Mouse (Mus musculus): ENCODE results near the gene Snrpd3. TPM values are rescaled to one million over a fixed set of nuclear protein-coding genes. Genes with fewer than 3 reads are reported as not detected.

The Snrpd3 gene
- polyA plus RNA-seq, 1 experiment from 2014 or later, result 269 TPM

DNA sequence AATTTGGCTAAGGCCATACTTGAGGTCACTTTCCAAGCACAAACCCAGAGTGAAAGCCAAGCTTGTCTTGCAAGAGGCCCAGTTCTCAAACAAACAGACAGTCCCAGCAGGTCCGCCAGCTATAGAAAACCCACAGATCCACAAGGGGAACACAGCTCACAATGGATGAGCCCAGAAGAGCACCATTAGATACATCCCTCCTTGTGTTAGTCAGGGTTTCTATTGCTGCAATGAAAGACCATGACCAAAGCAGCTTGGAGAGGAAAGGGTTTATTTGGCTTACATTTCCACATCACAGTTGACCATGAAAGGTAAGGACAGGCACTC lies 69.2 kb downstream of the Snrpd3 start:
- DNase-seq (ENCODE audit: low spot score), result no peak
- no peak overlapping the region for H3K4me3 ChIP-seq
- H3K9me3 ChIP-seq, result no peaks in the 10 kb centered on the region
- peak overlapping the region; percentile 62 for H3K27ac ChIP-seq
- H3K36me3 ChIP-seq, result no peaks in the 10 kb centered on the region
- peaks cover 14% of the 10 kb centered on the region for H3K27me3 ChIP-seq (ENCODE audit: insufficient read depth, poor library complexity, severe bottlenecking)
- peaks cover 25% of the 10 kb centered on the region for H3K4me1 ChIP-seq (replicated peaks)
- WGBS, result 86% methylated on average over 1 of the region's 1 CpGs

Other genes with a start within 250 kb of the Snrpd3 start
- 2.2 and 2.4 TPM in 2 replicates for gene Adora2a, start 200.7 kb upstream of the Snrpd3 start, polyA plus RNA-seq (2016; fragmentation: Nextera tagmentation; extraction: Ambion mirVana)
- gene Upb1, start 116.4 kb upstream of the Snrpd3 start, polyA plus RNA-seq (2016; fragmentation: Nextera tagmentation; extraction: Ambion mirVana), result 0.19 TPM in 1 of 2 replicates, not detected in the other
- gene Gucd1, start 421 bp downstream of the Snrpd3 start, polyA plus RNA-seq (2016; fragmentation: Nextera tagmentation; extraction: Ambion mirVana), result 32.5 and 32.9 TPM in 2 replicates
- 2.8 and 6.6 TPM in 2 replicates for gene Lrrc75b, start 42.8 kb downstream of the Snrpd3 start, polyA plus RNA-seq (2016; fragmentation: Nextera tagmentation; extraction: Ambion mirVana)
- 3.3 and 3.4 TPM in 2 replicates for gene Ggt1, start 44.1 kb downstream of the Snrpd3 start, polyA plus RNA-seq (2016; fragmentation: Nextera tagmentation; extraction: Ambion mirVana)
- 0.30 and 0.82 TPM in 2 replicates for gene Ggt5, start 71.8 kb downstream of the Snrpd3 start, polyA plus RNA-seq (2016; fragmentation: Nextera tagmentation; extraction: Ambion mirVana)
- 2.0 and 3.0 TPM in 2 replicates for gene Susd2, start 126.5 kb downstream of the Snrpd3 start, polyA plus RNA-seq (2016; fragmentation: Nextera tagmentation; extraction: Ambion mirVana)
- gene Cabin1, start 246.8 kb downstream of the Snrpd3 start, polyA plus RNA-seq (2016; fragmentation: Nextera tagmentation; extraction: Ambion mirVana), result 36.8 and 38.4 TPM in 2 replicates